8 mouse cellular contexts compared by ENCODE assay signal in genomic region chr3:52033857-52034588, GRCm38 (mm10).
A peak's percentile ranks its signal among the peaks of the same experiment; 100 is the strongest.
DNase-seq lines count a peak whose midpoint lies in the region; ATAC-seq and TF ChIP-seq lines count a peak whose summit lies in the region.

No protein-coding gene starts in this region.

- no peak for TF ChIP-seq EP300 in lung, postnatal 0 days (IDR thresholded peaks at IDR 0.05)

- no peaks in the 10 kb centered on the region for H3K36me3 ChIP-seq in heart, embryonic 10.5 days
- H3K36me3 ChIP-seq in lung, postnatal 0 days (ENCODE audit: insufficient read depth, low read length), result no peaks in the 10 kb centered on the region
- no peaks in the 10 kb centered on the region for H3K36me3 ChIP-seq in kidney, embryonic 16.5 days (ENCODE audit: insufficient read depth, low read length)
- H3K36me3 ChIP-seq in neural tube, embryonic 13.5 days, result no peaks in the 10 kb centered on the region

- H3K27me3 ChIP-seq in heart, embryonic 10.5 days (ENCODE audit: insufficient read depth, poor library complexity, severe bottlenecking), result no peaks in the 10 kb centered on the region
- H3K27me3 ChIP-seq in lung, postnatal 0 days (replicated peaks; ENCODE audit: insufficient read depth, low read length), result no peaks in the 10 kb centered on the region
- no peaks in the 10 kb centered on the region for H3K27me3 ChIP-seq in kidney, embryonic 16.5 days (ENCODE audit: insufficient read depth, low read length)
- no peaks in the 10 kb centered on the region for H3K27me3 ChIP-seq in neural tube, embryonic 13.5 days

- 0 out of 2 replicates have a peak, but pooled peaks have one; percentile 4 for TF ChIP-seq CTCF in lung, postnatal 0 days (IDR thresholded peaks at IDR 0.05)

- peak overlapping the region; percentile 31; the same call in 1 of the 2 replicates for H3K4me3 ChIP-seq in heart, embryonic 10.5 days
- no peak overlapping the region for H3K4me3 ChIP-seq in lung, postnatal 0 days (ENCODE audit: low read depth, low read length)
- H3K4me3 ChIP-seq in kidney, embryonic 16.5 days (ENCODE audit: low read length), result no peak overlapping the region
- H3K4me3 ChIP-seq in neural tube, embryonic 13.5 days, result no peak overlapping the region

- no peak for ATAC-seq in lung, postnatal 0 days
- ATAC-seq in kidney, embryonic 16.5 days (ENCODE audit: low FRiP score, low TSS enrichment), result peak; percentile 77
- ATAC-seq in neural tube, embryonic 13.5 days (ENCODE audit: low read depth), result no peak
- ATAC-seq in granulocyte monocyte progenitor cell, adult 5-6 weeks (replicated peaks; ENCODE audit: poor library complexity, severe bottlenecking), result no peak

- DNase-seq in heart, embryonic 10.5 days (ENCODE audit: low spot score), result no peak
- DNase-seq in heart, adult 9 months (ENCODE audit: low spot score in 2 of 2), result no peak
- peak; percentile 59 for DNase-seq in lung, postnatal 0 days (ENCODE audit: low spot score)
- DNase-seq in lung, postnatal 36 days, result no peak
- no peak for DNase-seq in retina, embryonic 14.5 days (ENCODE audit: low spot score)

- 24% methylated on average over 14 of the region's 14 CpGs for WGBS in heart, embryonic 10.5 days
- WGBS in lung, postnatal 0 days, result 32% methylated on average over 14 of the region's 14 CpGs
- 8% methylated on average over 14 of the region's 14 CpGs for WGBS in kidney, embryonic 16.5 days
- WGBS in neural tube, embryonic 13.5 days, result 15% methylated on average over 14 of the region's 14 CpGs

- no peaks in the 10 kb centered on the region for H3K9me3 ChIP-seq in heart, embryonic 10.5 days
- no peaks in the 10 kb centered on the region for H3K9me3 ChIP-seq in lung, postnatal 0 days (ENCODE audit: low read length)
- H3K9me3 ChIP-seq in kidney, embryonic 16.5 days (ENCODE audit: low read length), result no peaks in the 10 kb centered on the region
- no peaks in the 10 kb centered on the region for H3K9me3 ChIP-seq in neural tube, embryonic 13.5 days

- H3K9ac ChIP-seq in lung, postnatal 0 days (replicated peaks; ENCODE audit: low read depth), result 0 out of 2 replicates have a peak overlapping the region, but pooled peaks have one; percentile 12
- no peak overlapping the region for H3K9ac ChIP-seq in kidney, embryonic 16.5 days (replicated peaks; ENCODE audit: low read length)
- no peak overlapping the region for H3K9ac ChIP-seq in neural tube, embryonic 13.5 days

- H3K4me1 ChIP-seq in heart, embryonic 10.5 days, result peaks cover 62% of the 10 kb centered on the region
- H3K4me1 ChIP-seq in lung, postnatal 0 days (ENCODE audit: insufficient read depth, low read depth, low read length), result peaks cover 20% of the 10 kb centered on the region; the same call in 1 of the 2 replicates
- peaks cover 70% of the 10 kb centered on the region for H3K4me1 ChIP-seq in kidney, embryonic 16.5 days (ENCODE audit: insufficient read depth, low read length)
- peaks cover 42% of the 10 kb centered on the region for H3K4me1 ChIP-seq in neural tube, embryonic 13.5 days (replicated peaks)

- no peak overlapping the region for H3K4me2 ChIP-seq in lung, postnatal 0 days (replicated peaks; ENCODE audit: low read depth, low read length)
- H3K4me2 ChIP-seq in kidney, embryonic 16.5 days (replicated peaks; ENCODE audit: low read depth, low read length), result peak overlapping the region; percentile 28; the same call in 1 of the 2 replicates
- no peak overlapping the region for H3K4me2 ChIP-seq in neural tube, embryonic 13.5 days

- H3K27ac ChIP-seq in heart, embryonic 10.5 days, result peak overlapping the region; percentile 82
- H3K27ac ChIP-seq in lung, postnatal 0 days (ENCODE audit: low read length), result peak overlapping the region; percentile 54; the same call in 1 of the 2 replicates
- H3K27ac ChIP-seq in kidney, embryonic 16.5 days (ENCODE audit: low read length), result peak overlapping the region; percentile 86
- H3K27ac ChIP-seq in neural tube, embryonic 13.5 days (replicated peaks), result 0 out of 2 replicates have a peak overlapping the region, but pooled peaks have one; percentile 2

Comparison
In these comparisons a context has a peak if more than half of its experiments do, and no peak if none do; other contexts are left out.
1. H3K27ac ChIP-seq: peak in every context shown above with its lines; median percentile 86 in kidney, embryonic 16.5 days; 82 in heart, embryonic 10.5 days; 54 in lung, postnatal 0 days; 2 in neural tube, embryonic 13.5 days.